Mouse (Mus musculus): Measurements from ENCODE around the gene Thtpa. TPM values are rescaled to one million over a fixed set of nuclear protein-coding genes. Genes with fewer than 3 reads are reported as not detected.

The Thtpa gene
- polyA plus RNA-seq, 1 experiment: 13.8 TPM

DNA sequence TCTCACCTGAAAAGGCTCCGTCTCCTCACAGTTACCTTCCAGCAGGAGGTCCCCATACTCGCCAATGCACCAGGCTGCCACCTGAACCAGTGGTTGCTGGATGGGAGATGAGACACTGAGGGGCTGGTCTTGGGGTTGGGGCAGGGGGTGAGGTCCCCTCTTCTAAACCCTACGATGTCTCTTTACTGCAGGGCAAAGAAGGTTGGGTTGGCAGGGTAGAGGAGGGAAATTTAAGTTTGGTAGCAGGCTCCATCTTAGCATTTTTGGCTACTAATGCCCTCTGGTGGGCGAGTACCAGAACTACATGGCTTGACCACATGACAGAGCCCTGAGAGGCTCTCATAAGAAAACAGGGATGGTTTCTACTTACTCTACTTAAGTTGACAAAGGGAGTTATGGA lies 7.0 kb downstream of the Thtpa start:
- TF ChIP-seq CTCF (IDR thresholded peaks at IDR 0.05; ENCODE audit: borderline replicate concordance, insufficient read depth, low read depth, low read length) (peak; percentile 81), POLR2A (IDR thresholded peaks at IDR 0.05; ENCODE audit: borderline replicate concordance, insufficient read depth, low read length) (no peak)
- peaks cover 16% of the 10 kb centered on the region for H3K4me1 ChIP-seq (ENCODE audit: control insufficient read depth, insufficient read depth, low read length)
- WGBS: 11% methylated on average over 4 of the region's 4 CpGs
- no peak overlapping the region for H3K27ac ChIP-seq (ENCODE audit: insufficient read depth, low read length)
- DNase-seq: peak; percentile 75 to 81
- no peaks in the 10 kb centered on the region for H3K27me3 ChIP-seq (ENCODE audit: control insufficient read depth, insufficient read depth, low read length)
- no peak overlapping the region for H3K4me3 ChIP-seq (replicated peaks; ENCODE audit: insufficient read depth, low read depth, low read length)

DNA sequence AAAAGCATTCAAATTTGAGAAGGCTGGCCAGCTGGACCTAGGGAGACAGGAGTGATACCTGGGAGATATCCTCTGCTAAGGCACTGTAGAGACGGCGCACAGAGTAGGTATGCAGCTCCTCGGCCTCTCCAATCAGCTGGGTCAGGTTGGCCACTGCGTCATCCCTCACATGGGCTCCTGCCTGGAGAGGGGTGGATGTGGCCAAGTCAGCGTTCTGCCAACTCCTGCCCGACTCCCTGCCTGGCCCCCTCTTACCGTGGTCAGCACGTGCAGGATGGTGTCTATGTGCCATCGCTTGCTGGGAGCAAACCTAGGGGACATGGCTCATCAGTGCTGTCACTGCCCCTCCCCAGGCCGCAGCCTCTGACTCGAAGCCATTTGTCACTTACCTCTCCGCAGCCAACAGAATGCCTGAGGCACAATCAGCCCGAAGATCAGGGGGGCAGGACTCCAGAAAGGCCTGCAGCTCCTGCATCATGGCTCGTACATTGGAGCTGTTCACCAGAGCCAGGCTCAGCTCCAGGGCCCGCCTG lies 7.7 kb downstream of the Thtpa start:
- TF ChIP-seq POLR2A (IDR thresholded peaks at IDR 0.05; ENCODE audit: borderline replicate concordance, insufficient read depth, low read length) (no peak), CTCF (IDR thresholded peaks at IDR 0.05; ENCODE audit: borderline replicate concordance, insufficient read depth, low read depth, low read length) (no peak)
- no peak overlapping the region for H3K27ac ChIP-seq (ENCODE audit: insufficient read depth, low read length)
- H3K4me3 ChIP-seq (replicated peaks; ENCODE audit: insufficient read depth, low read depth, low read length): no peak overlapping the region
- H3K27me3 ChIP-seq (ENCODE audit: control insufficient read depth, insufficient read depth, low read length): no peaks in the 10 kb centered on the region
- peak in 1 of 2 experiments; percentile 52 for DNase-seq
- 23% methylated on average over 15 of the region's 15 CpGs for WGBS
- H3K4me1 ChIP-seq (ENCODE audit: control insufficient read depth, insufficient read depth, low read length): peaks cover 19% of the 10 kb centered on the region

DNA sequence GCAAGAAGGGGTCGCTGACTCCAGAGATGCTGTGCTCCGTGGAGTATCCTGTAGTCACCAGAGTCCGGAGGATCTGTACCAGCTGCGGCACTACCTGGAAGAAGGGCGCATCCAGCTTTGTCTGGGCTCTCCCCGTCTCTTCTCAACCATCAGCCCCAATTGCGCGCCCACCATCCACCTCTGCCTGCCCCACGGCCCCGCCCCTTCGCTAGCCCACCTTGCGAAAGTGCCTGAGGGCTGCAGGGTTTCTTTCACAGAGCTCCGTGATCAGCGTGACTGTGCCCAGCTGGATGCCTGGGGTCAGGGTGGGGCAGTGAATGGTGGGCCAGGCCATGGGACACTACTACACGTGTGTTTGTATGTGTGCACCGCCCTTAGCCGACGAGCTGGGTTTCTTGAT lies 9.8 kb downstream of the Thtpa start:
- TF ChIP-seq CTCF (IDR thresholded peaks at IDR 0.05; ENCODE audit: borderline replicate concordance, insufficient read depth, low read depth, low read length) (no peak), POLR2A (IDR thresholded peaks at IDR 0.05; ENCODE audit: borderline replicate concordance, insufficient read depth, low read length) (no peak)
- H3K4me3 ChIP-seq (replicated peaks; ENCODE audit: insufficient read depth, low read depth, low read length): no peak overlapping the region
- H3K27ac ChIP-seq (ENCODE audit: insufficient read depth, low read length): no peak overlapping the region
- DNase-seq: no peak
- peaks cover 36% of the 10 kb centered on the region for H3K4me1 ChIP-seq (ENCODE audit: control insufficient read depth, insufficient read depth, low read length)
- 89% methylated on average over 18 of the region's 18 CpGs for WGBS
- no peaks in the 10 kb centered on the region for H3K27me3 ChIP-seq (ENCODE audit: control insufficient read depth, insufficient read depth, low read length)

DNA sequence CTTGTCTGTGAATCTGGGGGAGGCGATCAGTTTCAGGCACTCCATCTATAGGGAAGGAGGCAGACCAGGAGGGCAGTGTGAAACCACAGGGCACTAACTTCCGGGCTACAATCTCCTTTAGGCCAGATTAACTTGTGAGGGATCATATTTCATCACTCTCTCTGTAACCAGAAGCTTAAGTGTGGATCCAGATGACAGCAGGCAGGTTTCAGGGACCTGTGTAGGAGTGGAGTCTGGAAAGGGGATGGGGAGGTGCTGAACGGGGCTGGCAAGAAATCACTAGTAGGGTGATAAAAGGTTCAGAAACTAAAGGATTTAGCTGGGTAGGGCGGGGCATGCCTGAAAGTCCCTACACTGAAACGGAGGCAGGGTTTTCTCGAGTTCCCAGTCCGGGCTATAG lies 10.8 kb downstream of the Thtpa start:
- H3K27ac ChIP-seq (ENCODE audit: insufficient read depth, low read length): no peak overlapping the region
- TF ChIP-seq CTCF (IDR thresholded peaks at IDR 0.05; ENCODE audit: borderline replicate concordance, insufficient read depth, low read depth, low read length) (no peak), POLR2A (IDR thresholded peaks at IDR 0.05; ENCODE audit: borderline replicate concordance, insufficient read depth, low read length) (no peak)
- no peak for DNase-seq
- WGBS: 13% methylated on average over 7 of the region's 7 CpGs
- peaks cover 46% of the 10 kb centered on the region for H3K4me1 ChIP-seq (ENCODE audit: control insufficient read depth, insufficient read depth, low read length)
- no peak overlapping the region for H3K4me3 ChIP-seq (replicated peaks; ENCODE audit: insufficient read depth, low read depth, low read length)
- H3K27me3 ChIP-seq (ENCODE audit: control insufficient read depth, insufficient read depth, low read length): no peaks in the 10 kb centered on the region

DNA sequence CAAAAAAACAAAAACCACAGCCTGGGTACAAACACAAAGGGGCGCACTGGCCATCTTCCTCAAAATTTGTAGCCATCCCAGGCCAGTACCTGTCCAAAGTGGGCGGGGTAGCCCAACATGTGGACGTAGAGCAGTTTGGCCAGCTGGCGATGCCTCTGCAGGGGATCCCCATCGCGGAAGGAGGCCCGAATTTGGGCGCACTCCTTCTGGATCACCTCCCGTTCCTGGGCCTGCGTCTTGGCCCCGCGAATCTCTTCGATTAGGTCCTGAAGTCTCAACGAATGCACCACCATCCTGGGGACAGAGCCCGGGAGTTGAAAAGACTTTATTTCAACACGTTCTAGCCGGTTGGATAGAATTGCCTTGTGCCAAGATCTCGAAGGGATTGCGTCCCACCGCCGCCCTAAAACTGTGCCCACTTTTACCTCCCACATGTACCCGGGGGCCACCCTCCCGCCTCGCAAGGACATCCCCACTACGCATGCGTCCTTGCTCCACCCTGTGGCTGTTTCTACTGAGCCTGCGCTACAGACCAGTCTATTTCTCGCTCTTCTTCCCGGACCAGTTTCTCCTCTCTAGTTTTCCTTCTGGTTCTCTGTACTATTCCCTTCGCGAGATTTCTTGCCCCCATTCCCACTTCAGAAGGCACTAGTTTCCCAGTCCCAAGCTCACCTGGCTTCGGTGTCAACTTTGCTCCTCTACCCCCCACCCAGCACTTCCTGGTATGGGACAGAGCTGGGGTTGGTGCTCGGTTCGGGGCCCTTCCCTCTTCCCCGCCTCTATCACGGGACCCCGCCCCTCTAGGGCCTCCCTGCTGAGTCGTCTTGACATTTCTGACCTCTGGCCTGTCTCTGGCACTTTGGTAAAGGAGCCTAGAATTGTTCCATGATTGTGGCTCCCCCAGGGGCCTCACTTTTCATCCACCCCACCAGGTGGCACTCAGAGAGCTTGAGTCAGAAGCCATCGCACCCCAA lies 11.5 kb downstream of the Thtpa start, which contains the start of gene Ap1g2:
Ap1g2 (minus strand) TSS at position 758 of the 974 bp plus-strand sequence.
- WGBS: under 1% methylated on average over 39 of the region's 39 CpGs
- H3K4me1 ChIP-seq (ENCODE audit: control insufficient read depth, insufficient read depth, low read length): peaks cover 48% of the 10 kb centered on the region
- peak within 1 kb of the TSS; percentile 88 for H3K27ac ChIP-seq (ENCODE audit: insufficient read depth, low read length)
- no peaks in the 10 kb centered on the region for H3K27me3 ChIP-seq (ENCODE audit: control insufficient read depth, insufficient read depth, low read length)
- H3K4me3 ChIP-seq (replicated peaks; ENCODE audit: insufficient read depth, low read depth, low read length): peak within 1 kb of the TSS; percentile 60
- DNase-seq: peak; percentile 87 to 89
- TF ChIP-seq POLR2A (IDR thresholded peaks at IDR 0.05; ENCODE audit: borderline replicate concordance, insufficient read depth, low read length) (peak; percentile 53; the same call in 1 of the 2 replicates), CTCF (IDR thresholded peaks at IDR 0.05; ENCODE audit: borderline replicate concordance, insufficient read depth, low read depth, low read length) (peak; percentile 26; the same call in 1 of the 2 replicates)

DNA sequence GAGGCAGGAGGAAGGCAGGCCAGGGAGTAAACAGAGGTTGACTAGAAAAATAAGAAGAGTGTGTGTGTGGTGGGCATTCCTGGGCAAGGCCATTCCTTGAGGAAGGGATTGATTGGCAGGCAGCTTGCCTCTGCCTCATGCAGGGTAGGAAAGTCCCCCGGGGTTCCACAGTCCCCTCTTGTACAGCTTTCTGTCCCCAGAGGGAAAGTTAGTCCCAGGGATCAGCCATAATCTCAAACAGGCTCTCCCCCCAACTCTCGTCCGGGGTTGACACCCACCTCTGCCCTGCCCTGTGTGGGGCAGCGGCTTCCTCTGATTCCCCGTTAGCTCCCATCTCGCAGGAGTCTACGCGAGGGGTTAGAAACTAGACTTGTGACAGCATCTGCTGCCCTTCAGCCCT lies 12.4 kb downstream of the Thtpa start:
- DNase-seq: no peak
- peaks cover 52% of the 10 kb centered on the region for H3K4me1 ChIP-seq (ENCODE audit: control insufficient read depth, insufficient read depth, low read length)
- H3K4me3 ChIP-seq (replicated peaks; ENCODE audit: insufficient read depth, low read depth, low read length): no peak overlapping the region
- H3K27ac ChIP-seq (ENCODE audit: insufficient read depth, low read length): 0 out of 2 replicates have a peak overlapping the region, but pooled peaks have one; percentile 88
- no peaks in the 10 kb centered on the region for H3K27me3 ChIP-seq (ENCODE audit: control insufficient read depth, insufficient read depth, low read length)
- TF ChIP-seq CTCF (IDR thresholded peaks at IDR 0.05; ENCODE audit: borderline replicate concordance, insufficient read depth, low read depth, low read length): no peak
- TF ChIP-seq POLR2A (IDR thresholded peaks at IDR 0.05; ENCODE audit: borderline replicate concordance, insufficient read depth, low read length): no peak
- 63% methylated on average over 8 of the region's 8 CpGs for WGBS

DNA sequence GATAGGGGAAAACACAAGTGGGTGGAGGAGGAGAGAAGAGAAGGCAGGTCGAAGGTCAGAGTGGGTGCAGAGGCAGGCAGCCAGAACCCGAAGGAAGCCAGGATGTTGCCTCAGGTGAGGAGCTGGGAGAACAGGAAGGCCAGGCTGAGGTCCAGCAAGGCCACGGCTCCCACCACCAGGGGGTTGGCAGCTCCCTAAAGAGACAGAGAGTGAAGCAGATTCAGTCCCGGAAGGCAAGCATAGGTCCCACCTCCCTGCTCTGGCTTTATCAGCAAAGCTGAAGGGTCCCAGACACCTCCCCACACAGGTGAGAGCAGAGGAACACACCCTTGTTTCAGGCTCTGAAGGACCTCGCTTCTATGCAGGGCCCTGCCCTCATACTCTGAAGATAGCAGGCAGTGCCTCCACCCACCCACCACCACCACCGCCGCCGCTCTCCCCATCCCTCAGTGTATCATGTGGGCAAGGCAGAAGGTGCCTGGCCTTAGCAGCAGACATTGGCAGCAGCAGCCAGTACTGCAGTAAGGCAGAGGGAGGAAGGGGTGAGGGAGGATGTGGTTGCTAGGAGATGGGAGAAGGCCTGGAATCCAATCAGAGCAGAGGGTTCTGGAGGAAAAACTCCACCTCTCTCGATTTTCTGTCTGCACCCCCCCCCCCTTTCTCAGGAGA lies 13.8 kb downstream of the Thtpa start:
- peak; percentile 69 to 84 for DNase-seq
- H3K4me1 ChIP-seq (ENCODE audit: control insufficient read depth, insufficient read depth, low read length): peaks cover 50% of the 10 kb centered on the region

More for the DNA sequence above, 13.8 kb downstream of the Thtpa start:
- TF ChIP-seq CTCF (IDR thresholded peaks at IDR 0.05; ENCODE audit: borderline replicate concordance, insufficient read depth, low read depth, low read length) (no peak), POLR2A (IDR thresholded peaks at IDR 0.05; ENCODE audit: borderline replicate concordance, insufficient read depth, low read length) (no peak)
- Histone ChIP-seq H3K27ac (ENCODE audit: insufficient read depth, low read length) (peak overlapping the region; percentile 88), H3K27me3 (ENCODE audit: control insufficient read depth, insufficient read depth, low read length) (no peaks in the 10 kb centered on the region), H3K4me3 (replicated peaks; ENCODE audit: insufficient read depth, low read depth, low read length) (no peak overlapping the region)
- WGBS: 4% methylated on average over 9 of the region's 9 CpGs
